Mouse (Mus musculus) G1E (cell line): ENCODE measurements around the gene Mthfr.

Experiments
- CTCF ChIP-seq: IDR thresholded peaks from 2 replicates; pipeline ENCODE4 v1.5.1; 2012; ENCODE audit warnings: low read depth, low read length, inconsistent platforms, mixed read lengths
- GATA1 ChIP-seq: IDR thresholded peaks from 2 replicates; pipeline ENCODE4 v1.6.1; 2012; ENCODE audit warnings: borderline replicate concordance, low read length, inconsistent platforms, mixed read lengths
- GATA2 ChIP-seq: IDR thresholded peaks from 2 replicates; pipeline ENCODE4 v1.6.1; 2012; ENCODE audit warnings: low read depth, low read length, inconsistent platforms, borderline replicate concordance
- POLR2AphosphoS5 ChIP-seq: IDR thresholded peaks from 2 replicates; pipeline ENCODE4 v1.6.1; 2012; ENCODE audit warnings: low read depth, low read length, inconsistent platforms; ENCODE audit not compliant: insufficient replicate concordance
- TAL1 ChIP-seq: conservative IDR thresholded peaks from 2 replicates; pipeline ENCODE4 v1.6.1; 2012; ENCODE audit warnings: low read depth, low read length, inconsistent platforms, mixed read lengths

GRCm38 (mm10) chr4:148030506-148030905 is 8.4 kb upstream of the Mthfr start:
- no peak for TF ChIP-seq CTCF
- TF ChIP-seq GATA1, result no peak
- TF ChIP-seq TAL1, result no peak
- TF ChIP-seq GATA2, result no peak
- TF ChIP-seq POLR2AphosphoS5, result no peak
